17 mouse cellular contexts compared by ENCODE assay signal in genomic region chr6:32348996-32349395, GRCm38 (mm10).
"Had no signal": no experiment of that assay in that cellular context is flagged by ENCODE, and none has a peak within 500 bp of the region (broad histone marks: within the 10 kb centered on the region; RNA-seq: fewer than 3 reads in every experiment).

No protein-coding gene starts in this region.

- H3K9ac ChIP-seq: liver, embryonic 13.5 days; liver, embryonic 15.5 days; liver, postnatal 0 days; lung, embryonic 15.5 days; midbrain, embryonic 13.5 days; midbrain, embryonic 15.5 days; neural tube, embryonic 12.5 days; stomach, embryonic 15.5 days had no signal

- H3K27me3 ChIP-seq: liver, embryonic 13.5 days; liver, embryonic 15.5 days; lung, embryonic 15.5 days; megakaryocyte, embryonic 14.5 days; midbrain, embryonic 13.5 days; midbrain, embryonic 15.5 days; neural tube, embryonic 12.5 days; stomach, embryonic 15.5 days had no signal

- H3K9me3 ChIP-seq: liver, embryonic 13.5 days; liver, embryonic 15.5 days; lung, embryonic 15.5 days; megakaryocyte, embryonic 14.5 days; midbrain, embryonic 13.5 days; midbrain, embryonic 15.5 days; neural tube, embryonic 12.5 days; stomach, embryonic 15.5 days had no signal

- H3K36me3 ChIP-seq: liver, embryonic 13.5 days; liver, embryonic 15.5 days; lung, embryonic 15.5 days; midbrain, embryonic 13.5 days; midbrain, embryonic 15.5 days; neural tube, embryonic 12.5 days; stomach, embryonic 15.5 days had no signal

- H3K27ac ChIP-seq: liver, embryonic 13.5 days; liver, embryonic 15.5 days; lung, embryonic 15.5 days; macrophage; midbrain, embryonic 13.5 days; midbrain, embryonic 15.5 days; neural tube, embryonic 12.5 days; stomach, embryonic 15.5 days; stomach, postnatal 0 days had no signal

- H3K4me1 ChIP-seq: liver, embryonic 13.5 days; liver, embryonic 15.5 days; lung, embryonic 15.5 days; neural tube, embryonic 12.5 days; stomach, embryonic 15.5 days had no signal

- DNase-seq: liver, embryonic 13.5 days; liver, postnatal 0 days; lung, postnatal 14 days; right cerebral cortex, postnatal 14 days; thymus, adult 2 months; thymus, postnatal 25 days; thymus, postnatal 4 days had no signal

- ATAC-seq: liver, postnatal 0 days; midbrain, embryonic 13.5 days; midbrain, embryonic 15.5 days had no signal

- H3K4me2 ChIP-seq: liver, embryonic 13.5 days; liver, embryonic 15.5 days; lung, embryonic 15.5 days; midbrain, embryonic 11.5 days; midbrain, embryonic 13.5 days; midbrain, embryonic 15.5 days; neural tube, embryonic 12.5 days; stomach, embryonic 15.5 days had no signal

- H3K4me3 ChIP-seq: liver, embryonic 13.5 days; liver, embryonic 15.5 days; lung, embryonic 15.5 days; megakaryocyte, embryonic 14.5 days; midbrain, embryonic 13.5 days; midbrain, embryonic 15.5 days; neural tube, embryonic 12.5 days; stomach, embryonic 15.5 days had no signal
